Mouse (Mus musculus) stomach, postnatal 0 days (tissue): ENCODE data around the gene Arhgef28.

Experiments
- CTCF ChIP-seq: IDR thresholded peaks from 2 replicates; pipeline ENCODE4 v1.5.1; 2016; ENCODE audit warnings: antibody characterized with exemption, low read depth, mild to moderate bottlenecking, moderate library complexity
- EP300 ChIP-seq: optimal IDR thresholded peaks from 2 replicates; pipeline ENCODE3; 2016; ENCODE audit warnings: antibody characterized with exemption

GRCm38 (mm10) chr13:98027122-98027521 is 179.1 kb downstream of the Arhgef28 start:
- TF ChIP-seq CTCF (peak; percentile 58), EP300 (no peak)
